Mouse (Mus musculus): ENCODE measurements around the gene Cpb1. TPM values are rescaled to one million over a fixed set of nuclear protein-coding genes. Genes with fewer than 3 reads are reported as not detected.

Cpb1 gene
- polyA plus RNA-seq, 1 experiment, result not detected

GRCm38 (mm10) chr3:20236965-20237364, 38.6 kb downstream of the Cpb1 start:
- Histone ChIP-seq H3K27me3 (ENCODE audit: control insufficient read depth, insufficient read depth, insufficient read length) (no peaks in the 10 kb centered on the region), H3ac (ENCODE audit: control insufficient read depth, insufficient read length) (no peak overlapping the region), H3K36me3 (ENCODE audit: control insufficient read depth, insufficient read depth) (no peaks in the 10 kb centered on the region), H3K4me3 (no peak overlapping the region), H3K79me2 (ENCODE audit: control insufficient read depth, insufficient read depth) (no peaks in the 10 kb centered on the region), H3K4me2 (ENCODE audit: low read depth) (no peak overlapping the region)
- TF ChIP-seq REST (IDR thresholded peaks at IDR 0.05; ENCODE audit: insufficient read depth, insufficient read length) (no peak), CEBPB (IDR thresholded peaks at IDR 0.05; ENCODE audit: insufficient read depth, poor library complexity, severe bottlenecking) (no peak), E2F4 (IDR thresholded peaks at IDR 0.05; ENCODE audit: insufficient read depth) (no peak), TCF12 (IDR thresholded peaks at IDR 0.05; ENCODE audit: insufficient read depth, poor library complexity, severe bottlenecking) (no peak), TCF3 (IDR thresholded peaks at IDR 0.05; ENCODE audit: insufficient read length, low read depth) (no peak), MYOG (IDR thresholded peaks at IDR 0.05; ENCODE audit: control insufficient read depth in 1 of 3, insufficient read depth in 1 of 3, insufficient read length in 2 of 3, low read depth in 2 of 3) (no peak), POLR2A (IDR thresholded peaks at IDR 0.05; ENCODE audit: insufficient read length, low read depth) (no peak), MYOD1 (IDR thresholded peaks at IDR 0.05; ENCODE audit: control insufficient read depth in 1 of 3, insufficient read length in 2 of 3, low read depth in 2 of 3) (no peak), SRF (IDR thresholded peaks at IDR 0.05; ENCODE audit: control insufficient read depth, insufficient read length, low read depth) (no peak), USF1 (IDR thresholded peaks at IDR 0.05; ENCODE audit: low read depth) (no peak), MAX (IDR thresholded peaks at IDR 0.05; ENCODE audit: low read depth) (no peak), POLR2AphosphoS2 (IDR thresholded peaks at IDR 0.05; ENCODE audit: insufficient read length, low read depth) (no peak)

DNA sequence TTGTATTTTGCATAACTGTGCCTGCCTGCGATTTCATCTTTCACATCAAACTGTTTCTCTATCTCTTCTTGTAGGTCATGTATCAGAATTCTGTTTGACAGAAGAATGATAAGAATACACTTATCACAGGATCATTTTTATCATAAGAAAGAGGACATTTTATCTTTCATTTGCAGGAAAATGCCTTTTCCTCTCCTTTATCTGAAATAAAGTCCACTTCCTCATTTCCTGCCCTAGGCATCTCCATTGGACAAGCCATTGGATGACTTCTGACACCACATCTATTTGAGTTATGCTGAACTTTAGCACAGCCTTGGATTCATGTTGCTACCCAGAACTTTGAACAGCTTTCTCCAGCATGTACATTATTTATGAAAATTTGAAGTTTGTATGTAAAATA, 46.5 kb downstream of the Cpb1 start:
- H3K79me2 ChIP-seq (ENCODE audit: control insufficient read depth, insufficient read depth), result no peaks in the 10 kb centered on the region
- no peaks in the 10 kb centered on the region for H3K27me3 ChIP-seq (ENCODE audit: control insufficient read depth, insufficient read depth, insufficient read length)
- H3K4me3 ChIP-seq, result no peak overlapping the region
- H3K4me2 ChIP-seq (ENCODE audit: low read depth), result no peak overlapping the region
- no peak overlapping the region for H3ac ChIP-seq (ENCODE audit: control insufficient read depth, insufficient read length)
- H3K36me3 ChIP-seq (ENCODE audit: control insufficient read depth, insufficient read depth), result no peaks in the 10 kb centered on the region
- TF ChIP-seq TCF3 (IDR thresholded peaks at IDR 0.05; ENCODE audit: insufficient read length, low read depth), result no peak
- TF ChIP-seq TCF12 (IDR thresholded peaks at IDR 0.05; ENCODE audit: insufficient read depth, poor library complexity, severe bottlenecking), result no peak
- no peak for TF ChIP-seq MAX (IDR thresholded peaks at IDR 0.05; ENCODE audit: low read depth)
- no peak for TF ChIP-seq USF1 (IDR thresholded peaks at IDR 0.05; ENCODE audit: low read depth)
- TF ChIP-seq MYOD1 (IDR thresholded peaks at IDR 0.05; ENCODE audit: control insufficient read depth in 1 of 3, insufficient read length in 2 of 3, low read depth in 2 of 3), result no peak
- no peak for TF ChIP-seq E2F4 (IDR thresholded peaks at IDR 0.05; ENCODE audit: insufficient read depth)
- no peak for TF ChIP-seq SRF (IDR thresholded peaks at IDR 0.05; ENCODE audit: control insufficient read depth, insufficient read length, low read depth)
- no peak for TF ChIP-seq CEBPB (IDR thresholded peaks at IDR 0.05; ENCODE audit: insufficient read depth, poor library complexity, severe bottlenecking)
- TF ChIP-seq REST (IDR thresholded peaks at IDR 0.05; ENCODE audit: insufficient read depth, insufficient read length), result no peak
- no peak for TF ChIP-seq MYOG (IDR thresholded peaks at IDR 0.05; ENCODE audit: control insufficient read depth in 1 of 3, insufficient read depth in 1 of 3, insufficient read length in 2 of 3, low read depth in 2 of 3)
- TF ChIP-seq POLR2AphosphoS2 (IDR thresholded peaks at IDR 0.05; ENCODE audit: insufficient read length, low read depth), result no peak
- TF ChIP-seq POLR2A (IDR thresholded peaks at IDR 0.05; ENCODE audit: insufficient read length, low read depth), result no peak

- no peak overlapping the region for H3K4me2 ChIP-seq (ENCODE audit: low read depth)
- H3K4me3 ChIP-seq, result no peak overlapping the region
- H3K36me3 ChIP-seq (ENCODE audit: control insufficient read depth, insufficient read depth), result no peaks in the 10 kb centered on the region
- H3K27me3 ChIP-seq (ENCODE audit: control insufficient read depth, insufficient read depth, insufficient read length), result no peaks in the 10 kb centered on the region
- TF ChIP-seq SRF (IDR thresholded peaks at IDR 0.05; ENCODE audit: control insufficient read depth, insufficient read length, low read depth), result no peak
- TF ChIP-seq TCF12 (IDR thresholded peaks at IDR 0.05; ENCODE audit: insufficient read depth, poor library complexity, severe bottlenecking), result no peak
- no peak for TF ChIP-seq MYOD1 (IDR thresholded peaks at IDR 0.05; ENCODE audit: control insufficient read depth in 1 of 3, insufficient read length in 2 of 3, low read depth in 2 of 3)
- TF ChIP-seq E2F4 (IDR thresholded peaks at IDR 0.05; ENCODE audit: insufficient read depth), result no peak
- TF ChIP-seq MYOG (IDR thresholded peaks at IDR 0.05; ENCODE audit: control insufficient read depth in 1 of 3, insufficient read depth in 1 of 3, insufficient read length in 2 of 3, low read depth in 2 of 3), result no peak
- TF ChIP-seq MAX (IDR thresholded peaks at IDR 0.05; ENCODE audit: low read depth), result no peak
- no peak for TF ChIP-seq REST (IDR thresholded peaks at IDR 0.05; ENCODE audit: insufficient read depth, insufficient read length)
- TF ChIP-seq CEBPB (IDR thresholded peaks at IDR 0.05; ENCODE audit: insufficient read depth, poor library complexity, severe bottlenecking), result no peak
- TF ChIP-seq USF1 (IDR thresholded peaks at IDR 0.05; ENCODE audit: low read depth), result no peak
- TF ChIP-seq POLR2A (IDR thresholded peaks at IDR 0.05; ENCODE audit: insufficient read length, low read depth), result no peak
- no peak for TF ChIP-seq TCF3 (IDR thresholded peaks at IDR 0.05; ENCODE audit: insufficient read length, low read depth)
- no peak for TF ChIP-seq POLR2AphosphoS2 (IDR thresholded peaks at IDR 0.05; ENCODE audit: insufficient read length, low read depth)
- no peaks in the 10 kb centered on the region for H3K79me2 ChIP-seq (ENCODE audit: control insufficient read depth, insufficient read depth)
- no peak overlapping the region for H3ac ChIP-seq (ENCODE audit: control insufficient read depth, insufficient read length)
Observed at GRCm38 (mm10) chr3:20225429-20225828, 50.1 kb downstream of the Cpb1 start.

- TF ChIP-seq POLR2AphosphoS2 (IDR thresholded peaks at IDR 0.05; ENCODE audit: insufficient read length, low read depth), result no peak
- TF ChIP-seq MYOG (IDR thresholded peaks at IDR 0.05; ENCODE audit: control insufficient read depth in 1 of 3, insufficient read depth in 1 of 3, insufficient read length in 2 of 3, low read depth in 2 of 3), result no peak
- no peak for TF ChIP-seq MAX (IDR thresholded peaks at IDR 0.05; ENCODE audit: low read depth)
- no peak for TF ChIP-seq E2F4 (IDR thresholded peaks at IDR 0.05; ENCODE audit: insufficient read depth)
- TF ChIP-seq POLR2A (IDR thresholded peaks at IDR 0.05; ENCODE audit: insufficient read length, low read depth), result no peak
- no peak for TF ChIP-seq REST (IDR thresholded peaks at IDR 0.05; ENCODE audit: insufficient read depth, insufficient read length)
- no peak for TF ChIP-seq MYOD1 (IDR thresholded peaks at IDR 0.05; ENCODE audit: control insufficient read depth in 1 of 3, insufficient read length in 2 of 3, low read depth in 2 of 3)
- no peak for TF ChIP-seq TCF3 (IDR thresholded peaks at IDR 0.05; ENCODE audit: insufficient read length, low read depth)
- no peak for TF ChIP-seq TCF12 (IDR thresholded peaks at IDR 0.05; ENCODE audit: insufficient read depth, poor library complexity, severe bottlenecking)
- TF ChIP-seq CEBPB (IDR thresholded peaks at IDR 0.05; ENCODE audit: insufficient read depth, poor library complexity, severe bottlenecking), result no peak
- no peak for TF ChIP-seq USF1 (IDR thresholded peaks at IDR 0.05; ENCODE audit: low read depth)
- no peak for TF ChIP-seq SRF (IDR thresholded peaks at IDR 0.05; ENCODE audit: control insufficient read depth, insufficient read length, low read depth)
- no peak overlapping the region for H3K4me3 ChIP-seq
- H3K79me2 ChIP-seq (ENCODE audit: control insufficient read depth, insufficient read depth), result no peaks in the 10 kb centered on the region
- no peak overlapping the region for H3K4me2 ChIP-seq (ENCODE audit: low read depth)
- no peak overlapping the region for H3ac ChIP-seq (ENCODE audit: control insufficient read depth, insufficient read length)
- H3K36me3 ChIP-seq (ENCODE audit: control insufficient read depth, insufficient read depth), result no peaks in the 10 kb centered on the region
- no peaks in the 10 kb centered on the region for H3K27me3 ChIP-seq (ENCODE audit: control insufficient read depth, insufficient read depth, insufficient read length)
Observed at GRCm38 (mm10) chr3:20222926-20223698, 52.4 kb downstream of the Cpb1 start.

Measured in myocyte (in vitro differentiated cells).